Mouse (Mus musculus): ENCODE results near the gene Serpina9. TPM values are rescaled to one million over a fixed set of nuclear protein-coding genes. Genes with fewer than 3 reads are reported as not detected.

The Serpina9 gene
- polyA plus RNA-seq, 1 experiment from 2014 or later = 0.18 TPM

DNA sequence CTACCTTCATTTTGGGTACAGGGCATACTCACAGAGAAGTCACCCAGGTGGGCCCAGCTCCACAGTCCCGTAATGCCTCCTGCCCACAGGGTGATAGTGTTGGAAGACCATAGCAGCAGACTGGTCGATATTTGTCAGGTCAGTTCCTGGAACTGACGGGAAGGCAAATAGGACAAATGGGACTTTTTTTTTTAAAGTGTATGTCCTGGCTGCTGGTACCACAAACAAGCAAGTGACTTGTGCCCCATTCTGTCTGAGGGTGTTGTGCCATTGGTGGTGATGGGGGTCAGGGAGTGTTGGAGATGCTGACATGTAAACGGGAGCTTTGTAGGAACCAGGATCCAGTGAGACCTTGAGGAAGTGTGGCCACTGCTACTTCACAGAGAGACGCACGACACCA is 23.7 kb downstream of the Serpina9 start, which contains the start of gene Serpina11:
Gene Serpina11 (minus strand): TSS at position 101 of the 400 bp plus-strand sequence.
- ATAC-seq (replicated peaks; ENCODE audit: insufficient number of reproducible peaks, insufficient read depth, low FRiP score, low read depth) = no peak
- H3K36me3 ChIP-seq = no peaks in the 10 kb centered on the region
- H3K9me3 ChIP-seq (replicated peaks) = no peaks in the 10 kb centered on the region
- peaks cover 33% of the 10 kb centered on the region for H3K27me3 ChIP-seq
- H3K4me3 ChIP-seq = no peak within 1 kb of the TSS
- no peaks in the 10 kb centered on the region for H3K4me1 ChIP-seq (replicated peaks)
- no peak within 1 kb of the TSS for H3K27ac ChIP-seq
- WGBS = 85% methylated on average over 6 of the region's 6 CpGs
- H3K4me2 ChIP-seq = no peak within 1 kb of the TSS
- H3K9ac ChIP-seq = no peak within 1 kb of the TSS

DNA sequence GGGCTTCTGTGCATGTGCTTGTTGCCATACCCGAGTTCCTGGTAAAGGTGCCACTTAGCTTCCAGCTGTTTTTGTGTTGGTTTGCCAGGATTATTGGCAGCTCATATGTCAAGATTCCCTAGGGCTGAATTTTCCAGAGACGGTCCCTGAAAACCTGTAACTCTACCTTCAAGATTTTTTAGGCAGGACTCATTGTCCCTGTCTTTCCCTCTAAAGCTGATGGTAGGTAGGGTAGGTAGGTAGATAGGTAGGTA is 24.1 kb downstream of the Serpina9 start:
- Histone ChIP-seq H3K36me3 (no peaks in the 10 kb centered on the region), H3K9me3 (replicated peaks) (no peaks in the 10 kb centered on the region), H3K27me3 (peaks cover 29% of the 10 kb centered on the region), H3K9ac (no peak overlapping the region), H3K27ac (no peak overlapping the region), H3K4me1 (replicated peaks) (no peaks in the 10 kb centered on the region), H3K4me3 (no peak overlapping the region), H3K4me2 (no peak overlapping the region)
- no peak for ATAC-seq (replicated peaks; ENCODE audit: insufficient number of reproducible peaks, insufficient read depth, low FRiP score, low read depth)
- 65% methylated on average over 2 of the region's 2 CpGs for WGBS

GRCm38 (mm10) chr12:103988754-103989513 is 24.6 kb downstream of the Serpina9 start:
- no peak overlapping the region for H3K9ac ChIP-seq
- H3K27me3 ChIP-seq = peaks cover 26% of the 10 kb centered on the region
- H3K4me3 ChIP-seq = no peak overlapping the region
- H3K4me1 ChIP-seq (replicated peaks) = no peaks in the 10 kb centered on the region
- no peak overlapping the region for H3K27ac ChIP-seq
- WGBS = 47% methylated on average over 14 of the region's 14 CpGs
- no peaks in the 10 kb centered on the region for H3K36me3 ChIP-seq
- no peak for ATAC-seq (replicated peaks; ENCODE audit: insufficient number of reproducible peaks, insufficient read depth, low FRiP score, low read depth)
- H3K9me3 ChIP-seq (replicated peaks) = no peaks in the 10 kb centered on the region
- no peak overlapping the region for H3K4me2 ChIP-seq

DNA sequence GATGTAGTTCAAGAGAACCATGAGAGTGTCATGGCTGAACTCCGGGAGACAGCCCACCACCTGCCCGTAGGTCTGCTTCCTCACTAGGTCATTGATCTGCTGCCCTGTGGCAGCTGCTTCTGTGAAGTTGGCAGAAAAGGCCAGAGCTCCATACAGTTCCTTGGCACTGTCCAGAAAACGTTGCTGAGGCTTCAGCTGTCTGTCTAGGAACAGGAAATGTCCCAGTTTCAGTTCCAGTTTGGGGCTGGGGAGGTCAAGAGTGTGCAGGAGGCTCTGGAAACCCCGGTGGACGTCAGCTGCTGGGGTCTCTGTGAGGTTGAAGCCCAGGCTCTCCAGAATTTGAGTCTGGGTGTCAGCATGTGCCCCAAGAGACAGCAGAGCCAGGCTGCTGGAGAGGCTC is 27.7 kb downstream of the Serpina9 start:
- Histone ChIP-seq H3K27me3 (peaks cover 9% of the 10 kb centered on the region), H3K27ac (no peak overlapping the region), H3K4me3 (no peak overlapping the region), H3K36me3 (no peaks in the 10 kb centered on the region), H3K9me3 (replicated peaks) (no peaks in the 10 kb centered on the region), H3K9ac (no peak overlapping the region), H3K4me1 (replicated peaks) (no peaks in the 10 kb centered on the region), H3K4me2 (no peak overlapping the region)
- no peak for ATAC-seq (replicated peaks; ENCODE audit: insufficient number of reproducible peaks, insufficient read depth, low FRiP score, low read depth)
- 57% methylated on average over 5 of the region's 5 CpGs for WGBS

DNA sequence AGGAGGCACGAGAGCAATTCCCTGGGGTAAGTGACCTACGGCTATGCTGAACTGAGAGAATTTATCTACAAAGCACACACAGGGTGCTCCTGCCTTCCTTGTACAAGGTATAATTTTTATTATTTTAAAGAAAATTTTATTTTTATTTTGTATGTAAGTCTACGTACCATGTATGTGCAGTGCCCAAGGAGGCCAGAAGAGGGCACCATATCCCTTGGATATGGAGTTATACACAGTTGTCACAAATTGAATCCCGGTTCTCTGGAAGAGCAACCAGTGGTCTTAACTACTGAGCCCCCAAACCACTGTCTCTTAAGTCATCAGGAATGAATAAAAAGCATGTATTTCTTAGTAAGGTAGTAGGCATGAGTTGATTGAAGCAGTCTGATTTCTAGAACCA is 28.6 kb downstream of the Serpina9 start:
- no peak overlapping the region for H3K27ac ChIP-seq
- no peak for ATAC-seq (replicated peaks; ENCODE audit: insufficient number of reproducible peaks, insufficient read depth, low FRiP score, low read depth)
- peaks cover 9% of the 10 kb centered on the region for H3K27me3 ChIP-seq
- WGBS = 45% methylated on average over 4 of the region's 4 CpGs
- H3K9ac ChIP-seq = no peak overlapping the region
- H3K4me3 ChIP-seq = no peak overlapping the region
- H3K4me1 ChIP-seq (replicated peaks) = no peaks in the 10 kb centered on the region
- H3K9me3 ChIP-seq (replicated peaks) = no peaks in the 10 kb centered on the region
- H3K4me2 ChIP-seq = no peak overlapping the region
- no peaks in the 10 kb centered on the region for H3K36me3 ChIP-seq

DNA sequence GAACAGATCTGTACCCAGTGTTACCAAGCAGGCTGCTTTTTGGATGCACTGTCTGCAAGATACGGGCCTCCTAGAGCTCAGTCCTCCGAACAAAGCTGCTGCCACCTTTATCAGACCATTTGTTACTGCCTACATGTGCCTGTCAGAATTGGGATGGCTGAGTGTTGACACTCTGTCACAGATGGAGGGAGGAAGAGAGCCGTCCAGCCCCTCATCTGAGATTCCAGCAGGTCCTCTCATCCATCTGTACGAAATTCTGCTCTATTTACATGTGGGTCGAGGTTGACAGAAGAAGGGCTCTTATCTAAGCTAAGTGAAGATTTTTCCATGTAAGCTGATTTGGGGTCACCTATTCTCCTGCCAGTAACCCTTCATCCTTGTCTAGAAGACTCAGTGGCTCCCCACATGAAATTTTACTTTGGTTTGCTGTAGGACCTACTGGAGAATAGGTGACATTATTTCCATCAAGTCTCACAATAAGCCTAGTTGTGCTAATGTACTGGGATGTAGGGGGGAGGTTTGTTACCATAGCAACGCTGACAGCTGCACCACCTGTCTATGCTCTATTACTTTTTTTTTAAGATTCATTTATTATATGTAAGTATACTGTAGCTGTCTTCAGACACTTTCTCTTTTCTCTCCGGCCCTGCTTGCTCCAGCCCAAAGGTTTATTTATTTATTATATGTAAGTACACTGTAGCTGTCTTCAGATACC is 31.8 kb downstream of the Serpina9 start:
- H3K4me2 ChIP-seq = no peak overlapping the region
- H3K27ac ChIP-seq = no peak overlapping the region
- no peak overlapping the region for H3K9ac ChIP-seq
- no peaks in the 10 kb centered on the region; the same call in 1 of the 2 replicates for H3K27me3 ChIP-seq
- H3K9me3 ChIP-seq (replicated peaks) = no peaks in the 10 kb centered on the region
- 57% methylated on average over 7 of the region's 7 CpGs for WGBS
- no peaks in the 10 kb centered on the region for H3K4me1 ChIP-seq (replicated peaks)
- no peak for ATAC-seq (replicated peaks; ENCODE audit: insufficient number of reproducible peaks, insufficient read depth, low FRiP score, low read depth)
- no peaks in the 10 kb centered on the region for H3K36me3 ChIP-seq
- H3K4me3 ChIP-seq = no peak overlapping the region

- Histone ChIP-seq H3K9ac (no peak overlapping the region), H3K27me3 (no peaks in the 10 kb centered on the region), H3K4me2 (no peak overlapping the region), H3K36me3 (no peaks in the 10 kb centered on the region), H3K27ac (no peak overlapping the region), H3K4me3 (no peak overlapping the region), H3K4me1 (replicated peaks) (no peaks in the 10 kb centered on the region), H3K9me3 (replicated peaks) (no peaks in the 10 kb centered on the region)
- WGBS = 74% methylated on average over 10 of the region's 10 CpGs
- no peak for ATAC-seq (replicated peaks; ENCODE audit: insufficient number of reproducible peaks, insufficient read depth, low FRiP score, low read depth)
These were observed 35.3 kb downstream of the Serpina9 start for GRCm38 (mm10) chr12:103978294-103978693.

- no peaks in the 10 kb centered on the region for H3K36me3 ChIP-seq
- H3K9ac ChIP-seq = no peak overlapping the region
- no peaks in the 10 kb centered on the region for H3K27me3 ChIP-seq
- WGBS = 38% methylated on average over 5 of the region's 5 CpGs
- H3K9me3 ChIP-seq (replicated peaks) = no peaks in the 10 kb centered on the region
- no peak overlapping the region for H3K4me2 ChIP-seq
- no peak for ATAC-seq (replicated peaks; ENCODE audit: insufficient number of reproducible peaks, insufficient read depth, low FRiP score, low read depth)
- no peak overlapping the region for H3K4me3 ChIP-seq
- no peak overlapping the region for H3K27ac ChIP-seq
- H3K4me1 ChIP-seq (replicated peaks) = no peaks in the 10 kb centered on the region
These were observed 35.7 kb downstream of the Serpina9 start for GRCm38 (mm10) chr12:103977846-103978245.

DNA sequence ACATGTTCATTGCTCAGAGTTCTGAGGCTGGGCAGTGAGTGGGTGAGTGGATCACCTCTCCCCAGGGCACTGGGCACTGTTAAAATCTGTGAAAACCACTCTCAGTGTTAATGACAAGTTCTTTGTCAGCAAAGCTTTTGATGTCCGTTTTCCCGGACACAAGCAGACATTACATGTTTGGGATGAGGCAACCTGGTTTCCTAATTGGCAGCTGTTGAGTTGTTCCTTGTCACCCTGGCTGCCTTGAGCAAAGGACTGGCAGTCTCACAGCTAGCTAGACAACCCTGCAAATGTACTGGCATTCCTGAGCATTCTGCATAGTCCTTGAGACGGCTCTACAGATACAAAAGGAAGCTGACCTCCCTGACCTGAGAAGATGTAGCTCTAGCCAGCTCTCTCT is 36.5 kb downstream of the Serpina9 start:
- H3K27ac ChIP-seq = no peak overlapping the region
- H3K4me3 ChIP-seq = no peak overlapping the region
- no peak overlapping the region for H3K4me2 ChIP-seq
- H3K4me1 ChIP-seq (replicated peaks) = no peaks in the 10 kb centered on the region
- no peaks in the 10 kb centered on the region for H3K27me3 ChIP-seq
- no peak overlapping the region for H3K9ac ChIP-seq
- no peak for ATAC-seq (replicated peaks; ENCODE audit: insufficient number of reproducible peaks, insufficient read depth, low FRiP score, low read depth)
- 55% methylated on average over 3 of the region's 3 CpGs for WGBS
- H3K9me3 ChIP-seq (replicated peaks) = no peaks in the 10 kb centered on the region
- H3K36me3 ChIP-seq = no peaks in the 10 kb centered on the region

- Histone ChIP-seq H3K9me3 (replicated peaks) (no peaks in the 10 kb centered on the region), H3K27ac (no peak overlapping the region), H3K4me3 (no peak overlapping the region), H3K36me3 (no peaks in the 10 kb centered on the region), H3K27me3 (no peaks in the 10 kb centered on the region), H3K4me2 (no peak overlapping the region), H3K9ac (no peak overlapping the region), H3K4me1 (replicated peaks) (no peaks in the 10 kb centered on the region)
- WGBS = 74% methylated on average over 4 of the region's 4 CpGs
- ATAC-seq (replicated peaks; ENCODE audit: insufficient number of reproducible peaks, insufficient read depth, low FRiP score, low read depth) = no peak
These were observed 42.5 kb downstream of the Serpina9 start for GRCm38 (mm10) chr12:103971080-103971479.

GRCm38 (mm10) chr12:103969577-103970116 is 43.9 kb downstream of the Serpina9 start:
- H3K4me3 ChIP-seq = no peak overlapping the region
- no peak for ATAC-seq (replicated peaks; ENCODE audit: insufficient number of reproducible peaks, insufficient read depth, low FRiP score, low read depth)
- H3K9ac ChIP-seq = no peak overlapping the region
- 82% methylated on average over 9 of the region's 9 CpGs for WGBS
- no peaks in the 10 kb centered on the region for H3K27me3 ChIP-seq
- no peaks in the 10 kb centered on the region for H3K36me3 ChIP-seq
- H3K27ac ChIP-seq = no peak overlapping the region
- no peaks in the 10 kb centered on the region; the same call in 1 of the 2 replicates for H3K9me3 ChIP-seq (replicated peaks)
- H3K4me2 ChIP-seq = no peak overlapping the region
- no peaks in the 10 kb centered on the region for H3K4me1 ChIP-seq (replicated peaks)

GRCm38 (mm10) chr12:103966761-103967160 is 46.8 kb downstream of the Serpina9 start:
- no peak overlapping the region for H3K4me3 ChIP-seq
- no peak overlapping the region for H3K9ac ChIP-seq
- 62% methylated on average over 3 of the region's 3 CpGs for WGBS
- no peaks in the 10 kb centered on the region for H3K27me3 ChIP-seq
- ATAC-seq (replicated peaks; ENCODE audit: insufficient number of reproducible peaks, insufficient read depth, low FRiP score, low read depth) = no peak
- no peaks in the 10 kb centered on the region for H3K4me1 ChIP-seq (replicated peaks)
- no peaks in the 10 kb centered on the region; the same call in 1 of the 2 replicates for H3K9me3 ChIP-seq (replicated peaks)
- H3K4me2 ChIP-seq = no peak overlapping the region
- H3K27ac ChIP-seq = no peak overlapping the region
- no peaks in the 10 kb centered on the region for H3K36me3 ChIP-seq

Measured in heart, embryonic 15.5 days (tissue).